In genomic region chr4:120130926-120131325, GRCm38 (mm10) we compare ENCODE assay signal across 29 mouse cellular contexts. TPM values are rescaled to one million over a fixed set of nuclear protein-coding genes. Genes with fewer than 3 reads are reported as not detected.
DNase-seq lines count a peak whose midpoint lies in the region; ATAC-seq and TF ChIP-seq lines count a peak whose summit lies in the region.
"Had no signal": no experiment of that assay in that cellular context is flagged by ENCODE, and none has a peak within 500 bp of the region (broad histone marks: within the 10 kb centered on the region; RNA-seq: fewer than 3 reads in every experiment).

No protein-coding gene starts in this region.

- H3K4me1 ChIP-seq in heart, embryonic 16.5 days (ENCODE audit: control insufficient read depth, insufficient read depth, low read length), result peaks cover 33% of the 10 kb centered on the region
- no peaks in the 10 kb centered on the region for H3K4me1 ChIP-seq in kidney, embryonic 14.5 days (ENCODE audit: control insufficient read depth, insufficient read depth, low read length)
- peaks cover 8% of the 10 kb centered on the region; the same call in 1 of the 2 replicates for H3K4me1 ChIP-seq in forebrain, embryonic 16.5 days (replicated peaks; ENCODE audit: control insufficient read depth, insufficient read depth, low read length)
- H3K4me1 ChIP-seq: embryonic facial prominence, embryonic 12.5 days; kidney, embryonic 15.5 days; limb, embryonic 12.5 days; liver, embryonic 15.5 days; megakaryocyte, embryonic 14.5 days; stomach, embryonic 15.5 days had no signal

- 0 out of 2 replicates have a peak, but pooled peaks cover 2% of the 10 kb centered on the region for H3K27me3 ChIP-seq in heart, embryonic 16.5 days (ENCODE audit: control insufficient read depth, insufficient read depth, low read length)
- no peaks in the 10 kb centered on the region; the same call in 1 of the 2 replicates for H3K27me3 ChIP-seq in kidney, embryonic 14.5 days (ENCODE audit: control insufficient read depth, insufficient read depth, low read length)
- H3K27me3 ChIP-seq in forebrain, embryonic 16.5 days (replicated peaks; ENCODE audit: control insufficient read depth, insufficient read depth, low read length), result no peaks in the 10 kb centered on the region
- H3K27me3 ChIP-seq: embryonic facial prominence, embryonic 12.5 days; kidney, embryonic 15.5 days; limb, embryonic 12.5 days; liver, embryonic 15.5 days; lung, embryonic 15.5 days; midbrain, embryonic 13.5 days; neural tube, embryonic 13.5 days; stomach, embryonic 15.5 days had no signal

- peak overlapping the region; percentile 36; the same call in 1 of the 2 replicates for H3K9ac ChIP-seq in heart, embryonic 16.5 days (ENCODE audit: low read length)
- H3K9ac ChIP-seq in kidney, embryonic 14.5 days (ENCODE audit: low read depth, low read length), result no peak overlapping the region
- no peak overlapping the region for H3K9ac ChIP-seq in forebrain, embryonic 16.5 days (replicated peaks; ENCODE audit: low read depth, low read length)
- H3K9ac ChIP-seq: embryonic facial prominence, embryonic 12.5 days; kidney, embryonic 15.5 days; limb, embryonic 12.5 days; liver, embryonic 15.5 days; lung, embryonic 15.5 days; stomach, embryonic 15.5 days had no signal

- no peak overlapping the region for H3K27ac ChIP-seq in gastrocnemius, adult 2 months
- H3K27ac ChIP-seq in heart, embryonic 16.5 days (ENCODE audit: low read length), result peak overlapping the region; percentile 41
- no peak overlapping the region for H3K27ac ChIP-seq in kidney, embryonic 14.5 days (ENCODE audit: low read depth, low read length)
- H3K27ac ChIP-seq in forebrain, embryonic 16.5 days (ENCODE audit: low read length), result no peak overlapping the region
- H3K27ac ChIP-seq: embryonic facial prominence, embryonic 12.5 days; heart, embryonic 10.5 days; kidney, embryonic 15.5 days; limb, embryonic 12.5 days; liver, embryonic 15.5 days; lung, embryonic 15.5 days; midbrain, embryonic 13.5 days; neural tube, embryonic 13.5 days; stomach, embryonic 15.5 days had no signal

- no peaks in the 10 kb centered on the region for H3K9me3 ChIP-seq in heart, embryonic 16.5 days (replicated peaks; ENCODE audit: control insufficient read depth, low read length)
- no peaks in the 10 kb centered on the region for H3K9me3 ChIP-seq in kidney, embryonic 14.5 days (ENCODE audit: control insufficient read depth, low read length)
- no peaks in the 10 kb centered on the region for H3K9me3 ChIP-seq in forebrain, embryonic 16.5 days (ENCODE audit: control insufficient read depth, low read length)
- H3K9me3 ChIP-seq: embryonic facial prominence, embryonic 12.5 days; heart, embryonic 10.5 days; kidney, embryonic 15.5 days; limb, embryonic 12.5 days; liver, embryonic 15.5 days; lung, embryonic 15.5 days; megakaryocyte, embryonic 14.5 days; midbrain, embryonic 13.5 days; neural tube, embryonic 13.5 days; stomach, embryonic 15.5 days had no signal

- peak; percentile 13 for DNase-seq in gastrocnemius, adult 2 months
- no peak for DNase-seq in gastrocnemius, postnatal 10 days
- no peak for DNase-seq in heart, postnatal 14 days
- peak; percentile 74 for DNase-seq in 3T3-L1 (ENCODE audit: low read depth, low spot score)
- DNase-seq in embryo, embryonic 11 days, result peak; percentile 23
- DNase-seq: right cerebral cortex, postnatal 25 days had no signal

- no peak for TF ChIP-seq CTCF in gastrocnemius, adult 2 months (IDR thresholded peaks at IDR 0.05)

- 77% methylated on average over 4 of the region's 4 CpGs for WGBS in heart, embryonic 16.5 days
- 59% methylated on average over 4 of the region's 4 CpGs for WGBS in kidney, embryonic 14.5 days
- 82% methylated on average over 4 of the region's 4 CpGs for WGBS in forebrain, embryonic 16.5 days

- H3K36me3 ChIP-seq in heart, embryonic 16.5 days (ENCODE audit: control insufficient read depth, insufficient read depth), result no peaks in the 10 kb centered on the region
- no peaks in the 10 kb centered on the region for H3K36me3 ChIP-seq in kidney, embryonic 14.5 days (ENCODE audit: control insufficient read depth, insufficient read depth, low read length)
- H3K36me3 ChIP-seq in forebrain, embryonic 16.5 days (ENCODE audit: control insufficient read depth, insufficient read depth), result no peaks in the 10 kb centered on the region
- H3K36me3 ChIP-seq: embryonic facial prominence, embryonic 12.5 days; heart, embryonic 10.5 days; kidney, embryonic 15.5 days; limb, embryonic 12.5 days; liver, embryonic 15.5 days; lung, embryonic 15.5 days; midbrain, embryonic 13.5 days; neural tube, embryonic 13.5 days; stomach, embryonic 15.5 days had no signal

- no peak overlapping the region for H3K4me2 ChIP-seq in heart, embryonic 16.5 days (ENCODE audit: low read depth, low read length)
- no peak overlapping the region for H3K4me2 ChIP-seq in kidney, embryonic 14.5 days (replicated peaks; ENCODE audit: low read depth, low read length)
- no peak overlapping the region for H3K4me2 ChIP-seq in forebrain, embryonic 16.5 days (ENCODE audit: low read length)
- H3K4me2 ChIP-seq: embryonic facial prominence, embryonic 12.5 days; kidney, embryonic 15.5 days; limb, embryonic 12.5 days; liver, embryonic 15.5 days; lung, embryonic 15.5 days; midbrain, embryonic 13.5 days; neural tube, embryonic 13.5 days; stomach, embryonic 15.5 days had no signal

- intact Hi-C loops in gastrocnemius, adult 2 months (cut with DNase I), result loop anchor here (10.0 kb wide), 1 partner anchor 896 kb away; the partner anchor contains the start of genes AU022252 and P3h1
- intact Hi-C loops in heart, postnatal 14 days (cut with DNase I), result no loop called here

- no peak for ATAC-seq in heart, embryonic 16.5 days (replicated peaks; ENCODE audit: extremely low read depth, insufficient read depth, low FRiP score)
- no peak for ATAC-seq in kidney, embryonic 14.5 days (ENCODE audit: low FRiP score, low TSS enrichment)
- ATAC-seq in forebrain, embryonic 16.5 days, result no peak
- ATAC-seq: inflammation-experienced regulatory T-cells, adult 6 months; midbrain, embryonic 13.5 days had no signal

- H3K4me3 ChIP-seq in gastrocnemius, adult 2 months, result no peak overlapping the region
- H3K4me3 ChIP-seq in heart, embryonic 16.5 days (ENCODE audit: low read length), result no peak overlapping the region
- H3K4me3 ChIP-seq in kidney, embryonic 14.5 days (ENCODE audit: low read length), result no peak overlapping the region
- no peak overlapping the region for H3K4me3 ChIP-seq in forebrain, embryonic 16.5 days (replicated peaks; ENCODE audit: low read length)
- H3K4me3 ChIP-seq: embryonic facial prominence, embryonic 12.5 days; heart, embryonic 10.5 days; kidney, embryonic 15.5 days; limb, embryonic 12.5 days; liver, embryonic 15.5 days; lung, embryonic 15.5 days; megakaryocyte, embryonic 14.5 days; midbrain, embryonic 13.5 days; neural tube, embryonic 13.5 days; stomach, embryonic 15.5 days had no signal

RNA-seq across cellular contexts. Expression of gene Edn2, which starts 30.1 kb away (rescaled TPM):
- total RNA-seq in gastrocnemius, adult 2 months (2021), result not detected
- total RNA-seq in gastrocnemius, postnatal 10 days (2021), result not detected
- polyA plus RNA-seq in heart, embryonic 16.5 days (2015; fragmentation: Nextera tagmentation; extraction: Ambion mirVana), result 0.42 and 0.47 TPM in 2 replicates
- not detected for total RNA-seq in heart, postnatal 14 days (2021)
- polyA plus RNA-seq in kidney, embryonic 14.5 days (2014; fragmentation: Nextera tagmentation; extraction: Ambion mirVana), result not detected in 2 replicates
- 0.38 TPM in 1 of 2 replicates, not detected in the other for polyA plus RNA-seq in forebrain, embryonic 16.5 days (2015; fragmentation: Nextera tagmentation; extraction: Ambion mirVana)
- total RNA-seq: adrenal gland, postnatal 25 days; gastrocnemius, adult 8-10 months; hematopoietic stem cell, adult 5-6 weeks; layer of hippocampus, adult 18-20 months; layer of hippocampus, postnatal 10 days; left cerebral cortex, adult 18-20 months; left cerebral cortex, postnatal 14 days; liver, adult 2 months; MEL had no signal
- polyA plus RNA-seq: inflammation-experienced regulatory T-cells, adult 6 months; liver, adult 2 months; liver, embryonic 15.5 days; midbrain, embryonic 13.5 days had no signal

Comparison
In these comparisons a context has a peak if more than half of its experiments do, and no peak if none do; other contexts are left out.
1. DNase-seq: peak in gastrocnemius, adult 2 months (single experiment), 3T3-L1 (single experiment) and embryo, embryonic 11 days (single experiment); none in gastrocnemius, postnatal 10 days (single experiment) and heart, postnatal 14 days (0 of 2).